Mouse (Mus musculus): ENCODE data around the gene Pcf11. TPM values are rescaled to one million over a fixed set of nuclear protein-coding genes. Genes with fewer than 3 reads are reported as not detected.

Gene Pcf11
- 41.8 and 46.8 TPM in 2 replicates for polyA plus RNA-seq (2012; ENCODE audit: insufficient read depth, insufficient read length, missing spikeins)

DNA sequence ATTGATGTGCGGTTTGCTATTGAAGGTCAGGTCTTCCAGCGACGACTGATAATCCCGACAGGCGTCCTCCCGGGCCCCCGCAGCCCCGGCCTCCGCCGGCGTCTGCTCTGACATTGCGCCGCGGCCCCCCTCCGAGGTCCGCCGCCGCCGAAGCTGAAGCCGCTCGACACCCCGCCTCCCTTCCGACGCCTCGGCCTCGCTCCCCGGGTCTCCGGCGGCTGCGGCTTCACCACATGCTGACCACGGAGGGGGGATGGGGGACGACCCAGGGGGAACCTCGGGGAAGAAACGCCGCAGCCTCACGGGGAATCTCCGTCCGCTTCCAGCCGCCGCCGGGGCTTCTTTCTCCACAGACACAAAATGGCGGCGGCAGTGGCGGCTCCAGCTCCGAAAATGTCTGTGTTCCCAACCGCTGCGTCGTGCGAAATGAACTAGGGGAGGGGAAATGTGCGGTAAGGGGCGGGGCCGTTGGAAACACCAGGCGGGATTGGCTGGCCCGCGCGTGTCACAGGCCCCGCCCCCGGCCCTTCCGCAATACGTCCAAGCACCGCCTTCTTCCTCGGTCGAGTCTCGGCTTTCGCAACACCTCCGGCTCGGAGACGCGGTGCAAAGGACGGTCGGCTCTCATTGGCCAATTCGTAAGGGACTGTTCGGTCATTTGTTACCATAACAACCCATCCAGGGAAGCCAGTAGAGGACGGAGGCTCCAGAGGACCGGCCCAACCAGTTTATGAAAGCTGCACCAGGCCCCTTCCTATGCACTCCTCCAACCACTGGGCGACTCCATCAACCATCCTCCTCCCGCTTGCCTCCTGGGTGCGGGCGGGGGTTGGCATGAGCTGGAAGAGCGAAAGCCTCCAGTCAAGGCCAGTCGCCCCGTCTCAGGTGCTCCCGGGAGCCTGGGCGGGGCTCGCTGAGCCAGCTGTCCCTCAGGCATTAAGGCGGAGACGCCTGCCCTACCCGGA, at the start of gene Pcf11:
Gene Pcf11 (minus strand): TSS at position 428 of the 965 bp plus-strand sequence.
- Histone ChIP-seq H3K4me1 (ENCODE audit: control insufficient read depth, insufficient read depth, low read length) (peaks cover 11% of the 10 kb centered on the region), H3K27ac (ENCODE audit: insufficient read depth, low read depth, low read length) (peak within 1 kb of the TSS; percentile 66), H3K4me3 (ENCODE audit: insufficient read depth, low read length) (peak within 1 kb of the TSS; percentile 81)
- TF ChIP-seq CTCF (IDR thresholded peaks at IDR 0.05; ENCODE audit: low read depth, low read length) = no peak
- TF ChIP-seq POLR2A (IDR thresholded peaks at IDR 0.05; ENCODE audit: borderline replicate concordance, low read depth, low read length) = peak; percentile 61; the same call in 1 of the 2 replicates

DNA sequence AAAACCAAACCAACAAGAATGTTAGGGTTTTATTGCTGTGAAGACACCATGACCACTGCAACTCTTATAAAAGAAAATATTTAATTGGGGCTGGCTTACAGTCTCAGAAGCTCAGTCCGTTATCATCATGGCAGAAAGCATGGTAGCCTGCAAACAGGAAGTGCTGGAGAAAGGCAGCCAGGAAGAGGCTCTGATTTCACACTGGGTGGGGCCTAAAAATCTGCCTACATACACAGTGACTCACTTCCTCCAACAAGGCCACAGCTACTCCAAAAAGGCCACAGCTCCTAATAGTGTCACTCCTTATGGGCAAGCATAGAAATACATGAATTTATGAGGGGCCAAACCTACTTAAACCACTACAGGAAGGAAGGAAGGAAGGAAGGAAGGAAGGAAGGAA, 45.3 kb upstream of the Pcf11 start:
- peaks cover 2% of the 10 kb centered on the region; the same call in 1 of the 2 replicates for H3K4me1 ChIP-seq (ENCODE audit: control insufficient read depth, insufficient read depth, low read length)
- TF ChIP-seq POLR2A (IDR thresholded peaks at IDR 0.05; ENCODE audit: borderline replicate concordance, low read depth, low read length) (no peak), CTCF (IDR thresholded peaks at IDR 0.05; ENCODE audit: low read depth, low read length) (no peak)
- H3K4me3 ChIP-seq (ENCODE audit: insufficient read depth, low read length) = no peak overlapping the region
- H3K27ac ChIP-seq (ENCODE audit: insufficient read depth, low read depth, low read length) = no peak overlapping the region

DNA sequence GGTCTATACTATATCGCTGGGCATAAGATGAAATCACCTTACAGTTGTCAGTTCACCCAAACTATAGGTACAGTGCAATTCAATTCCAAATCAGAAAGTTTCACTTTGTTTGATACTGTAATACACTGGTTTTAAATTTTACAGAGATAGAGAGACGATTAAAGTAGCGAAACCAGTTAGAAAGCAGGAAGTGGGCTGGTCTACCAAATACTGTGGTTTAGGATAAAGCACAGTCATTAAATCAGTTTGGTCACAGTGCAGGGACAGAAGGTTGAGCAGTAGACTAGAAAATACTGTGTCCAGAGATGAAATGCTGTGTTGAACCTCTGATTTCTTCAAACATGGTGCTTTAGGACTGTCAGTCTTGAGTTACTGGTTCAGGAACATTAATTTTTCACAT, 41.9 kb upstream of the Pcf11 start:
- H3K27ac ChIP-seq (ENCODE audit: insufficient read depth, low read depth, low read length) = no peak overlapping the region
- no peak overlapping the region for H3K4me3 ChIP-seq (ENCODE audit: insufficient read depth, low read length)
- H3K4me1 ChIP-seq (ENCODE audit: control insufficient read depth, insufficient read depth, low read length) = peaks cover 2% of the 10 kb centered on the region; the same call in 1 of the 2 replicates
- TF ChIP-seq CTCF (IDR thresholded peaks at IDR 0.05; ENCODE audit: low read depth, low read length) (no peak), POLR2A (IDR thresholded peaks at IDR 0.05; ENCODE audit: borderline replicate concordance, low read depth, low read length) (no peak)

DNA sequence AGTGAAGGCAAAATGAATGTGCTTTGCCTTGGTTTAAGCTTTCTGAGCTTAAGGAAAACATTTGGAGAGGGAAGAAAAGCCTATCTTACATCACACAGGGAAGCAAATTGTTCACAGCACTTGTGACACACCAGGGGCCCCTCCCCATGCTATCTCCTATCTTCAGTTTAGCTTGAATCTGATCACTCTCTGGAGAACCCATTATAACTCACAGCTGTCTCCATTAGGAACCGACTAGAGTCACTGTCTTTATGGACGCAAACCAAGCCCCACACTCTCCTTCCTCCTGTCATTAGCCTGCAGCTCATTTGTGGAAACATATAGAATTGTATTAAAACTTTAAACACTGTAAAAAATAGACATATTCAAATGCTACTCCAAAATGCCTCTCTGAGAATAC, 39.8 kb upstream of the Pcf11 start:
- no peak overlapping the region for H3K27ac ChIP-seq (ENCODE audit: insufficient read depth, low read depth, low read length)
- TF ChIP-seq POLR2A (IDR thresholded peaks at IDR 0.05; ENCODE audit: borderline replicate concordance, low read depth, low read length) = no peak
- no peak for TF ChIP-seq CTCF (IDR thresholded peaks at IDR 0.05; ENCODE audit: low read depth, low read length)
- H3K4me3 ChIP-seq (ENCODE audit: insufficient read depth, low read length) = no peak overlapping the region
- H3K4me1 ChIP-seq (ENCODE audit: control insufficient read depth, insufficient read depth, low read length) = peaks cover 7% of the 10 kb centered on the region

DNA sequence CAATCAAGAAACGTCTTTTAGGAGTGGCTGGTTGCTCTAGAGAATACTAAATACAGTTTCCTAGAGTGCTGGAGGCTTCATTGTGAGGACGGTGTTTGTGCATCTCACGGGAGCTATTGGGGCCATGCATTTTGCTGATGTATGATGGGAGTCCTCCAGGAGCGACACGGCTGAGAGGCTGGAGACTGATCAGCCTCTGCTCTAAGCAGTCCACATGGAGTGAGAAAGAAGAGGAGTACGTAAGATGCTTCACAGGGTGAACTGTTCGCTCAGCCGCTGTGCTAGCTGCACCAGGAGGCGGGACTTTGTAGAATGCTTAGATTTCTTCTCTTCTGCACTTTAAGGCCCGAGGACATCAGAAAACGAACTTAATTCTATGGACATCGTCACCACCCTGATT, 37.0 kb upstream of the Pcf11 start:
- Histone ChIP-seq H3K4me1 (ENCODE audit: control insufficient read depth, insufficient read depth, low read length) (peaks cover 12% of the 10 kb centered on the region), H3K4me3 (ENCODE audit: insufficient read depth, low read length) (no peak overlapping the region), H3K27ac (ENCODE audit: insufficient read depth, low read depth, low read length) (no peak overlapping the region)
- TF ChIP-seq POLR2A (IDR thresholded peaks at IDR 0.05; ENCODE audit: borderline replicate concordance, low read depth, low read length) = no peak
- no peak for TF ChIP-seq CTCF (IDR thresholded peaks at IDR 0.05; ENCODE audit: low read depth, low read length)

DNA sequence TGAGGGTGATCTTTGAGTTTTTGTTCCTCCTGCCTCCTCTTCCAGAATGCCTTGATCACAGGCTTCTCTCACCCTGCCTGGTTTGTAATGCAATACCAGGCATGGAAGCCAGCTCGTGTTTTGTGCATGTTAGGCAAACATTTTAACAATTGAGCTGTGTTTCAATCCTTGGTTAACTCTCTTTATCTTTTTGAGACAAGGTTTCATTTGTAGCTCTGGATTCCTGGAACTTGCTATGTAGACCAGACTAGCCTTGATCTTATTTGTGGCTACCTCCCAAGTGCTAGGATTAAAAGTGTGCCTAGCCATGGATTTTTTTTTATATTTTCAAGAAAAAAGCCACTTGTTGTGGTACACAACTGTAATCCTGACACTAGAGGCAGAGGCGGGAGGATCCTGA, 35.8 kb upstream of the Pcf11 start:
- H3K27ac ChIP-seq (ENCODE audit: insufficient read depth, low read depth, low read length) = no peak overlapping the region
- peaks cover 15% of the 10 kb centered on the region for H3K4me1 ChIP-seq (ENCODE audit: control insufficient read depth, insufficient read depth, low read length)
- TF ChIP-seq CTCF (IDR thresholded peaks at IDR 0.05; ENCODE audit: low read depth, low read length) (no peak), POLR2A (IDR thresholded peaks at IDR 0.05; ENCODE audit: borderline replicate concordance, low read depth, low read length) (no peak)

DNA sequence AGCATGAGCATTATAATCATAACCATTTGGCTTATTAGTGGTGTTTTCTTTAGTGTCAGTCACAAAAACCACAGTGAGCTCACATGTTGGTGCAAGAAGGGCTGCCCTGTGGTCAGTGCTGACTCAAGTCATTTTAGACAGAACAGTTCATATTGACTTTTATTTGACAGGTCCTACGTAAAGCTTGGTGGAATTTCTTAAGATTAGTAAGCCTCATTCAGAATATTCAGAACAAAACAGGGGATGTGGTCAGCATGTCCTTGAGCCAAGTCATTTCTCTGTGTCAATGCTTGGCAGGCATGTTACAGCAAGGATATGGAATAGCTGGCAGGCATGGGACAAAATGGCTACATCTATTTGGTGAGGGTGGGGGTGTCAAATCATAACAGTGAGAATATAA, 33.9 kb upstream of the Pcf11 start:
- no peak overlapping the region for H3K4me3 ChIP-seq (ENCODE audit: insufficient read depth, low read length)
- H3K4me1 ChIP-seq (ENCODE audit: control insufficient read depth, insufficient read depth, low read length) = peaks cover 32% of the 10 kb centered on the region

More for the DNA sequence above, 35.8 kb upstream of the Pcf11 start:
- H3K4me3 ChIP-seq (ENCODE audit: insufficient read depth, low read length) = no peak overlapping the region

DNA sequence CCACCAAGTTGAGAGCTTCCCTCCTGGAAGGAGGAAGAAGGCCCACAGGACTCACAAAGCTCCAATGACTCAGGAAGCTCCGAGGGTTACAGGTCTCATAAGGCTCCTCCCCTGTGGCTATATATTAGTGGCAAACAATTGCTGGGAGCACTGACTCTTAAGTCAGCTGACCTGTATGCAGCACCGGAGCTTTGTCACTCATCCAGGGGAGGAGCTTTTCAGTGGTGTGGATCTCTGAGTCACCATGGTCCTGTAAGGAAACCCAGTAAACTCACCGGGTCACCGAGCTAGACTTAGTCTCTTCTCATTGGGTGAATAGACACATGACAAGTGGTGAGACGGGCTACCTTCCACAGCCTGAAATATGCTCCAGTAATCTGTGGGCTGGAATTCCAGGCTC, 29.0 kb upstream of the Pcf11 start:
- Histone ChIP-seq H3K27ac (ENCODE audit: insufficient read depth, low read depth, low read length) (peak overlapping the region; percentile 58), H3K4me1 (ENCODE audit: control insufficient read depth, insufficient read depth, low read length) (peaks cover 33% of the 10 kb centered on the region), H3K4me3 (ENCODE audit: insufficient read depth, low read length) (no peak overlapping the region)
- TF ChIP-seq POLR2A (IDR thresholded peaks at IDR 0.05; ENCODE audit: borderline replicate concordance, low read depth, low read length) (no peak), CTCF (IDR thresholded peaks at IDR 0.05; ENCODE audit: low read depth, low read length) (no peak)

More for the DNA sequence above, 33.9 kb upstream of the Pcf11 start:
- no peak overlapping the region for H3K27ac ChIP-seq (ENCODE audit: insufficient read depth, low read depth, low read length)
- TF ChIP-seq POLR2A (IDR thresholded peaks at IDR 0.05; ENCODE audit: borderline replicate concordance, low read depth, low read length) (no peak), CTCF (IDR thresholded peaks at IDR 0.05; ENCODE audit: low read depth, low read length) (no peak)

DNA sequence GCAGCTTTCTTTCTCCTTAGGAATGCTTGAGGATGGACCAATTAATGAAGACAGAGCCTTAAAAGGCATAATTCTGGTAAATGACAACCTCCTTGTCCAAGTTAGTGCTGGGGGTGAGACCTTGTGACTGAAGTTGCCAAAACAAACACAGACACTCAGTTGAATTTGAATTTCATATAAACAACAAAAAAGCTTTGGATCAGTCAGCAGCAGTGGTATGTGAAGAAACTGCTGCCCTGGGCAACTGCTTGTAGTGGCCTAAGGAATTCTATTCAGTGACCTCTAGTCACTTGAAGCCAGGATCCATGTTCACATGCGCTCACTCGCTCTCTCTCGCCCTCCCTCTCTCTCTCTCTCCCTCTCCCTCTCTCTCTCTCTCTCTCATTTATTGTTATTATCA, 26.7 kb upstream of the Pcf11 start:
- Histone ChIP-seq H3K27ac (ENCODE audit: insufficient read depth, low read depth, low read length) (no peak overlapping the region), H3K4me1 (ENCODE audit: control insufficient read depth, insufficient read depth, low read length) (peaks cover 26% of the 10 kb centered on the region), H3K4me3 (ENCODE audit: insufficient read depth, low read length) (no peak overlapping the region)
- TF ChIP-seq POLR2A (IDR thresholded peaks at IDR 0.05; ENCODE audit: borderline replicate concordance, low read depth, low read length) (no peak), CTCF (IDR thresholded peaks at IDR 0.05; ENCODE audit: low read depth, low read length) (no peak)

DNA sequence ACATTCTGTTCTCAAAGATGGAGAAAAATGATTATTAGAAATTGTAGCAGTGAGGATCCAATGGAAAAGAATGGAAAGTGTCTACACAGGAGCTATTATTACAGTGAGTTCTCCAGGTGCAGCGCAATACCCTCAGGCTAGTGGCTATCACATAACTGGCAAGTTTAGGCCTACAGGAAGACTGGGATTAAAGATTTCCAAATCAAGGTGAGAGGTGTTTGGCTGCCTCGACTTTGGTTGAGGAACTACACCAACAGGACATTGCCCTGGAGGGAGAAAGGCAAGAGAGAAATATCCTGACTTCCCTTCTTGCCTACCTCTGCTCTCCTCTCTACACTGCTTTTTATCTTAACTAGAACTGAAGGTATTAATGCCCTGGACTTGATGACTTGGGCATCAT, 19.4 kb upstream of the Pcf11 start:
- no peaks in the 10 kb centered on the region for H3K4me1 ChIP-seq (ENCODE audit: control insufficient read depth, insufficient read depth, low read length)
- no peak for TF ChIP-seq POLR2A (IDR thresholded peaks at IDR 0.05; ENCODE audit: borderline replicate concordance, low read depth, low read length)
- no peak for TF ChIP-seq CTCF (IDR thresholded peaks at IDR 0.05; ENCODE audit: low read depth, low read length)
- no peak overlapping the region for H3K27ac ChIP-seq (ENCODE audit: insufficient read depth, low read depth, low read length)
- H3K4me3 ChIP-seq (ENCODE audit: insufficient read depth, low read length) = no peak overlapping the region
